Mouse (Mus musculus) hindbrain, embryonic 13.5 days (tissue): ENCODE measurements around the gene Prkca. TPM values are rescaled to one million over a fixed set of nuclear protein-coding genes. Genes with fewer than 3 reads are reported as not detected.

ENCODE experiments used
- ATAC-seq: fragments of 200-750 bp; cut with Nextera tagmentation; 2 replicates; pipeline ENCODE4 v1.8.0; 2017; ENCODE audit warnings: moderate TSS enrichment; ENCODE audit not compliant: low FRiP score
- H3K27ac ChIP-seq: fragments of 300-500 bp; sonication (generic); 2 replicates; pipeline ENCODE4 v1.5.1; 2015; ENCODE audit warnings: inconsistent platforms, mild to moderate bottlenecking, moderate library complexity
- H3K27me3 ChIP-seq: fragments of 300-500 bp; sonication (generic); 2 replicates; pipeline ENCODE4 v1.6.1; 2015; ENCODE audit warnings: mild to moderate bottlenecking, inconsistent platforms
- H3K36me3 ChIP-seq: fragments of 300-500 bp; sonication (generic); 2 replicates; pipeline ENCODE4 v1.6.1; 2015; ENCODE audit warnings: mild to moderate bottlenecking, inconsistent platforms
- H3K4me1 ChIP-seq: fragments of 300-500 bp; sonication (generic); replicated peaks from 2 replicates; pipeline ENCODE4 v1.6.1; 2015; ENCODE audit warnings: inconsistent platforms
- H3K4me2 ChIP-seq: fragments of 300-500 bp; sonication (generic); 2 replicates; pipeline ENCODE4 v1.6.1; 2015; ENCODE audit warnings: inconsistent platforms, mild to moderate bottlenecking, moderate library complexity
- H3K4me3 ChIP-seq: fragments of 300-500 bp; sonication (generic); 2 replicates; pipeline ENCODE4 v1.5.1; 2015; ENCODE audit warnings: mild to moderate bottlenecking, inconsistent platforms
- H3K9ac ChIP-seq: fragments of 300-500 bp; sonication (generic); 2 replicates; pipeline ENCODE4 v1.6.1; 2015; ENCODE audit warnings: mild to moderate bottlenecking, inconsistent platforms
- H3K9me3 ChIP-seq: fragments of 300-500 bp; sonication (generic); 2 replicates; pipeline ENCODE4 v1.6.1; 2016; ENCODE audit warnings: inconsistent platforms
- WGBS: fragments of 180-500 bp; shearing (Covaris S2); methylation state at CpG from one replicate; pipeline ENCODE4 v1.1.7; 2015; 5-methylcytosine and 5-hydroxymethylcytosine counted together
- microRNA-seq: library from miRNA; unstranded; fragments of <30 nt; microRNA quantifications from one replicate; pipeline ENCODE4, GENCODE M21; 2016
- polyA plus RNA-seq: library from polyadenylated mRNA; unstranded; fragments of >200 nt; fragmentation: Nextera tagmentation; extraction: Ambion mirVana; gene quantifications from 2 replicates; pipeline ENCODE4 v1.2.1, GENCODE M21; 2015

The Prkca gene
- polyA plus RNA-seq, 1 experiment from 2014 or later: 7.7 TPM

DNA sequence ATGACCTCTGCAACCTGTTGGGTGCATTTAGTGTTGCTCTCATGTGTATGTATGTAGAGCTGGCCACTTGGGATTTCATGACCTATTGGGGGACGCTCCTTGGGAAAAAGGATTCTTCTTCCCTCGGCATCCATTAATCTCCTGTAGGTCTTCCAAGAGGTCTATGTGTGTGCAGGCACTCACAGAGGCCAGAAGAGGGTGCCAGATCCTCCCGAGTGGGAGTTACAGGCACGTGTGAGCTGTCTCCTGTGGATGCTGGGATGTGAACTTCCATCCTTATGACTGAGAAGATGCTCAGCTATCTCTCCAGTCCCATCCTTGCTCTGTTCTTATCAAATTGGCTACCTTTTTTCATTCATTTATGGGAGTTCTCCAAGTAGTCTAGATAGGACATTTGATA, 443.3 kb downstream of the Prkca start:
- Histone ChIP-seq H3K27me3 (no peaks in the 10 kb centered on the region), H3K4me3 (no peak overlapping the region), H3K4me2 (no peak overlapping the region), H3K27ac (no peak overlapping the region), H3K36me3 (no peaks in the 10 kb centered on the region), H3K4me1 (peaks cover 21% of the 10 kb centered on the region), H3K9me3 (no peaks in the 10 kb centered on the region), H3K9ac (no peak overlapping the region)
- WGBS: 45% methylated on average over 4 of the region's 4 CpGs
- ATAC-seq: no peak

DNA sequence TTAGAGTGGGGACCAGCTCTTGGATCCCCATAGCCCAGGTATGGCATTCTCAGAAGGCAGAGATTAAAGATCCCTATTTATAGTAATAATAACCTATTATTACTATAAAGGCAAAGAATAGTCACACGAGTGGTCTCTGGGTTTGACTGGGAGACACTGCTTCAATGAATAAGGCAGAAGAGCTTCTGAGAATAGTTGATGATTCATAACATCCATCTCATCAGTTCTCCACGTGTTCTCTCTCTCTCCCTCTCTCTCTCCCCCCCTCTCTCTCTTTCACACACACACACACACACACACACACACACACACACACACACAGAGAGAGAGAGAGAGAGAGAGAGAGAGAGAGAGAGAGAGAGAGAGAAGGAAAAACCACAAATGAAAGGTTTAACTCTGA, 445.0 kb downstream of the Prkca start:
- Histone ChIP-seq H3K27me3 (no peaks in the 10 kb centered on the region), H3K4me1 (peaks cover 6% of the 10 kb centered on the region), H3K9me3 (no peaks in the 10 kb centered on the region), H3K4me3 (no peak overlapping the region), H3K4me2 (no peak overlapping the region), H3K27ac (no peak overlapping the region), H3K36me3 (no peaks in the 10 kb centered on the region), H3K9ac (no peak overlapping the region)
- no peak for ATAC-seq
- 68% methylated on average over 2 of the region's 2 CpGs for WGBS

DNA sequence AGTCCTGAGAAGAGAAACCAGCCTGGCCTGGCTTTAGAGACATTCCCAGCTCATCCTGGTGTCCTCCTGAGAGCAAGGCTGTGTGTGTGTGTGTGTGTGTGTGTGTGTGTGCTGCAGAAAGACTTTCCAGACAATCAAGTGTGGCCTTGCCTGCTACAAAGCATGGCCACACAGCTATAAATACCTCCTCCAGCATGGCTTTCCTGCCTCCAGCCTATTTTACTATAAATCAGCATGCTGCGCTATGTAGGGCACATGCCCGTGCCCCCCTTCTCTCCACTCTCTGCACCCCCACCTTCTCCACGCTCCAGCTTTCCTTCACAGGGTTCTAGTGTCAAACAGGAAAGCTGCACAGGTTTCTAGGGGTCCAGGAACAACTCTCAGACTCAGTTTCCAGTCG, 448.1 kb downstream of the Prkca start:
- Histone ChIP-seq H3K9me3 (no peaks in the 10 kb centered on the region), H3K9ac (no peak overlapping the region), H3K4me3 (no peak overlapping the region), H3K4me1 (peaks cover 11% of the 10 kb centered on the region), H3K27me3 (no peaks in the 10 kb centered on the region), H3K36me3 (no peaks in the 10 kb centered on the region), H3K27ac (no peak overlapping the region), H3K4me2 (no peak overlapping the region)
- 73% methylated on average over 4 of the region's 4 CpGs for WGBS
- ATAC-seq: no peak

DNA sequence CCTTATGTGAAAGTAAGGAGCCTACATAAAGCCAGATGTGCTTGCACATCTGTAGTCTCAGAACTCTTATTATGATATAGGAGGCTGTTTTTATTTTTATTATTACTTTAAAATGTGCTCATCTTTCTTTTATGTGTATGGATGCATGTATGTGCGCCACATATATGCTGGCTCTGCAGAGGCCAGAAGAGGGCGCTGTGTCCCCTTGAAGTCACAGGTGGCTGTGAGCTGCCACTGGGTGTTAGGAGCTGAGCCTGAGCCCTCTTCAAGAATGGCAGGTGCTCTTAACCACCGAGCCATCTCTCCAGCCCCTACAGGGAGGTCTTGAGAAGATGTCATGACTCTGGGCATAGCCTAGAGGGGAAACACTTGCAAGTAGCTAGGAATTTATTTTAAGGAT, 452.4 kb downstream of the Prkca start:
- no peak overlapping the region for H3K4me3 ChIP-seq
- no peak for ATAC-seq
- WGBS: 87% methylated on average over 3 of the region's 3 CpGs

DNA sequence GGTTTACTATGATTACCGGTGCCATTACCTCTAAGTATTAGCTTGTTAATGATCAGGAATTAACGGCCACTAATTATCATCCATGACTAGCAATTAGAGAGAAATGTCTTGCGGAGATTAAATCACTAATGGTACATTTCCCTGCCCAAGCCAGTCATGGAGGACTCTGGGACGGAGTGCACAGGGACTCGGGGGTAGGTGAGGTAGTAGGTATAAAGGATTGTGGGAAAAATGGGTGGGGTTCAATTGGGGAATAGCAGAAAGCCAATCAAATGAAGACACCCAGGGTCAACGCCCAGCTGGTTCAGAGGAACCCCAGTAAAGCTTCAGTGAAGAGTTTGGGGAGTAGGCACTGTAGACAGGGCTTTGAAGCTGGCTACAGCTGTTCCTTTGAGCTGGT, 456.4 kb downstream of the Prkca start:
- Histone ChIP-seq H3K9ac (no peak overlapping the region), H3K36me3 (no peaks in the 10 kb centered on the region), H3K27ac (no peak overlapping the region), H3K4me3 (no peak overlapping the region), H3K4me1 (no peaks in the 10 kb centered on the region), H3K27me3 (no peaks in the 10 kb centered on the region), H3K4me2 (no peak overlapping the region), H3K9me3 (no peaks in the 10 kb centered on the region)
- 74% methylated on average over 6 of the region's 6 CpGs for WGBS
- no peak for ATAC-seq

More for the DNA sequence above, 452.4 kb downstream of the Prkca start:
- Histone ChIP-seq H3K27ac (no peak overlapping the region), H3K27me3 (no peaks in the 10 kb centered on the region), H3K4me1 (peaks cover 11% of the 10 kb centered on the region), H3K9ac (no peak overlapping the region), H3K4me2 (no peak overlapping the region), H3K36me3 (no peaks in the 10 kb centered on the region), H3K9me3 (no peaks in the 10 kb centered on the region)

Small RNA genes within 50 kb of the gene (microRNA-seq; reads per million reads assigned to microRNA genes)
- gene Mir7223: not detected

Other genes with a start within 250 kb of the Prkca start
- gene Apoh, start 574 bp downstream of the Prkca start, polyA plus RNA-seq: 0.14 and 0.66 TPM in 2 replicates
- gene Cep112, start 81.3 kb upstream of the Prkca start, polyA plus RNA-seq: 11.2 and 12.0 TPM in 2 replicates